19 mouse cellular contexts compared by ENCODE assay signal in the genomic region with DNA sequence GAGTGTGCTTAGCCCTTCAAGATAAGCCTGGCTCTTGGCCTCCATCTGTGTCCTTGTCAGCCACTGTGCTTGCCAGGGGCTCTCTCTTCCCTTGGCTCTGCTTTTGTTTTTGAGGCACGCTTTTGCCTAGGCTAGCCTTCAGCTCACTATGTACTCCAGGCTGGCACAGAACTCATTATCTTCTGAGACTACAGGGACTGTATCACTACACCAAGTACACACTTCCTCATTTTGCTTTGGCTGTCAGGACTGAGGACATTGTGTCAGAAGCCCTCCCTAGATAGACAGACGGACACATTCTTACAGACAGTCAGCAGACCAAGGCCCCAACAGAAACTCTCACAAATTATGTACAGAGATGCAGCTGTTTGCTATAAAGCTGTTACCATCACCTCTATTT. TPM values are rescaled to one million over a fixed set of nuclear protein-coding genes. Genes with fewer than 3 reads are reported as not detected.
A peak's percentile ranks its signal among the peaks of the same experiment; 100 is the strongest.
DNase-seq lines count a peak whose midpoint lies in the region; ATAC-seq lines count a peak whose summit lies in the region.
"Had no signal": no experiment of that assay in that cellular context is flagged by ENCODE, and none has a peak within 500 bp of the region (broad histone marks: within the 10 kb centered on the region; RNA-seq: fewer than 3 reads in every experiment).

No protein-coding gene starts in this region.

- DNase-seq in A20 (ENCODE audit: low read depth, low spot score) (peak; percentile 37), MEL-GATA-1-ER (ENCODE audit: extremely low read depth, low read depth) (peak; percentile 68)
- DNase-seq in cerebellum, postnatal 25 days: no peak
- no peak for DNase-seq in right cerebral cortex, adult 2 months (ENCODE audit: low spot score in 2 of 2)
- DNase-seq in left cerebral cortex, postnatal 14 days (ENCODE audit: low spot score in 2 of 2): no peak
- DNase-seq: adrenal gland, adult 2 months; adrenal gland, postnatal 14 days; adrenal gland, postnatal 36 days; cerebellum, adult 11-12 months; cerebellum, adult 2 months; cerebellum, adult 9-10 months; cerebellum, postnatal 10 days; cerebellum, postnatal 36 days; forebrain, postnatal 0 days had no signal

- intact Hi-C loops in left cerebral cortex, postnatal 14 days (cut with DNase I): no loop called here

- ATAC-seq in granulocyte monocyte progenitor cell, adult 5-6 weeks (replicated peaks; ENCODE audit: poor library complexity, severe bottlenecking): peak; percentile 46
- ATAC-seq in megakaryocyte progenitor cell, adult 5-6 weeks (replicated peaks; ENCODE audit: poor library complexity): peak; percentile 43; the same call in 1 of the 2 replicates
- ATAC-seq: forebrain, embryonic 13.5 days; forebrain, embryonic 15.5 days; forebrain, postnatal 0 days had no signal

RNA-seq across cellular contexts. Expression of a gene that starts 11.0 kb away (rescaled TPM):
- 0.80 and 1.7 TPM in 2 replicates for total RNA-seq in granulocyte monocyte progenitor cell, adult 5-6 weeks (2014; fragmentation: Nextera tagmentation)
- total RNA-seq in granulocyte monocyte progenitor cell, adult 5-6 weeks (2017): 0.36 and 0.52 TPM in 2 replicates
- 1.2 TPM in 2 replicates for total RNA-seq in megakaryocyte progenitor cell, adult 5-6 weeks (2015)
- 1.7 and 2.3 TPM in 2 replicates for total RNA-seq in megakaryocyte progenitor cell, adult 5-6 weeks (2017)
- 10 to 100 TPM; 97.0 to 98.5 TPM for total RNA-seq in left cerebral cortex, postnatal 14 days (2021)

RNA-seq across cellular contexts. Expression of a gene that starts 25.5 kb away (rescaled TPM):
- 420 and 510 TPM in 2 replicates for total RNA-seq in granulocyte monocyte progenitor cell, adult 5-6 weeks (2014; fragmentation: Nextera tagmentation)
- 682 and 721 TPM in 2 replicates for total RNA-seq in granulocyte monocyte progenitor cell, adult 5-6 weeks (2017)
- 378 and 389 TPM in 2 replicates for total RNA-seq in megakaryocyte progenitor cell, adult 5-6 weeks (2015)
- 658 and 664 TPM in 2 replicates for total RNA-seq in megakaryocyte progenitor cell, adult 5-6 weeks (2017)
- 1 to 10 TPM; 2.6 to 3.3 TPM for total RNA-seq in left cerebral cortex, postnatal 14 days (2021)

RNA-seq across cellular contexts. Expression of a gene that starts 47.5 kb away (rescaled TPM):
- not detected in 2 replicates for total RNA-seq in granulocyte monocyte progenitor cell, adult 5-6 weeks (2014; fragmentation: Nextera tagmentation)
- not detected in 2 replicates for total RNA-seq in granulocyte monocyte progenitor cell, adult 5-6 weeks (2017)
- total RNA-seq in megakaryocyte progenitor cell, adult 5-6 weeks (2015): not detected in 2 replicates
- not detected in 2 replicates for total RNA-seq in megakaryocyte progenitor cell, adult 5-6 weeks (2017)
- not detected for total RNA-seq in left cerebral cortex, postnatal 14 days (2021)
- total RNA-seq: adrenal gland, adult 2 months; adrenal gland, postnatal 14 days; adrenal gland, postnatal 36 days; ES-E14; forebrain, postnatal 0 days had no signal

RNA-seq across cellular contexts. Expression of a gene that starts 59.9 kb away (rescaled TPM):
- total RNA-seq in granulocyte monocyte progenitor cell, adult 5-6 weeks (2014; fragmentation: Nextera tagmentation): not detected in 2 replicates
- not detected in 2 replicates for total RNA-seq in granulocyte monocyte progenitor cell, adult 5-6 weeks (2017)
- total RNA-seq in megakaryocyte progenitor cell, adult 5-6 weeks (2015): not detected in 2 replicates
- not detected in 2 replicates for total RNA-seq in megakaryocyte progenitor cell, adult 5-6 weeks (2017)
- total RNA-seq in left cerebral cortex, postnatal 14 days (2021): not detected
- total RNA-seq: adrenal gland, adult 2 months; adrenal gland, postnatal 14 days; adrenal gland, postnatal 36 days; ES-E14; forebrain, postnatal 0 days had no signal

Comparison
In these comparisons a context has a peak if more than half of its experiments do, and no peak if none do; other contexts are left out.
1. DNase-seq: peak in A20 (single experiment) and MEL-GATA-1-ER (single experiment); none in cerebellum, postnatal 25 days (0 of 2), right cerebral cortex, adult 2 months (0 of 2) and left cerebral cortex, postnatal 14 days (0 of 2).
2. RNA of a gene that starts 11.0 kb away (total RNA-seq): 97.0 to 98.5 TPM in left cerebral cortex, postnatal 14 days; 1.2 to 2.3 TPM in megakaryocyte progenitor cell, adult 5-6 weeks and 0.36 to 1.7 TPM in granulocyte monocyte progenitor cell, adult 5-6 weeks; every median in the first group is over 10 times any median in the second.
3. RNA of a gene that starts 25.5 kb away (total RNA-seq): 420 to 721 TPM in granulocyte monocyte progenitor cell, adult 5-6 weeks and 378 to 664 TPM in megakaryocyte progenitor cell, adult 5-6 weeks; 2.6 to 3.3 TPM in left cerebral cortex, postnatal 14 days; every median in the first group is over 10 times any median in the second.